Mouse (Mus musculus) spleen, adult 18-20 months (tissue): Measurements from ENCODE around the gene Tas1r1.

ENCODE experiments used
- DNase-seq, 2 experiments: peaks; one replicate each; pipeline ENCODE4 v3.0.0; 2022; ENCODE audit warnings: mixed read lengths in 2 of 2

Tas1r1 gene

DNA sequence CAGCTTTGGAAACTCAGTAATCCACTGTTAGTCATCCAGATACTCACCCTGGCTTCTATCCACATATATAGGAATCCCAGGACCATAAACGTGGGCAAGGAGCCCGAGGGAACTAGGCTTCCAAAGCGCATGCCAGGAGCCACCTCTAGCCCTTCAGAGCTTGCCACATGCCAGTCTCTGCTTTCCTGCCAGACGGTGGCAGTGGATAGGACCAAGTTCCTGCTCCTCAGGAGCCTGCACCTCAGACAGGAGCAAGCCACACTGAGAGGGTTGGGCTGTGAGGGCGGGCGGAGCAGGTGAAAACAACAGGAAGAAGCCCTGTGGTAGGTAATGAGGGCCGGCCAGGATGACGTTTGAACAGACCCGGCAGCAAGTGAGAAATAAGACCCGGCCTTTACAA lies 52.5 kb downstream of the Tas1r1 start:
- DNase-seq: no peak

GRCm38 (mm10) chr4:151983560-151983959 lies 54.8 kb downstream of the Tas1r1 start:
- no peak for DNase-seq

- no peak for DNase-seq
Measured at GRCm38 (mm10) chr4:151983043-151983442, 55.3 kb downstream of the Tas1r1 start.

- DNase-seq: peak; percentile 52 to 75
Measured at GRCm38 (mm10) chr4:151981363-151981762, 57.0 kb downstream of the Tas1r1 start.

- DNase-seq: no peak
Measured at GRCm38 (mm10) chr4:151980699-151981098, 57.7 kb downstream of the Tas1r1 start.
